Mouse (Mus musculus): Measurements from ENCODE around the gene Spred1. TPM values are rescaled to one million over a fixed set of nuclear protein-coding genes. Genes with fewer than 3 reads are reported as not detected.

The Spred1 gene
- total RNA-seq (2023): 1 to 10 TPM; 3.2 to 4.7 TPM

GRCm38 (mm10) chr2:117121212-117121983 is at the start of gene Spred1:
Gene Spred1, plus strand, starts transcription at chr2:117121374.

Other genes starting within 250 kb of the Spred1 start
- not detected for gene Tmco5, start 242.7 kb upstream of the Spred1 start, total RNA-seq (2023)
- 10 to 100 TPM; 39.2 to 45.8 TPM for gene Fam98b, start 128.4 kb downstream of the Spred1 start, total RNA-seq (2023)
- gene Rasgrp1, start 221.6 kb downstream of the Spred1 start, total RNA-seq (2023): 100 to 1,000 TPM; 160 to 174 TPM

Measured in B cell, adult 67 days (primary cell).